Mouse (Mus musculus) megakaryocyte, embryonic 14.5 days (primary cell): ENCODE measurements around the gene Slc39a11.

Experiments
- FLI1 ChIP-seq: IDR thresholded peaks from 2 replicates; pipeline ENCODE4 v1.6.1; 2012; ENCODE audit warnings: low read length, inconsistent platforms, mixed read lengths
- GATA1 ChIP-seq: IDR thresholded peaks from 3 replicates; pipeline ENCODE4 v1.6.1; 2012; ENCODE audit warnings: mixed read lengths, low read length, inconsistent platforms, borderline replicate concordance

- TF ChIP-seq GATA1 (no peak), FLI1 (no peak)
These were observed 340.5 kb downstream of the Slc39a11 start for GRCm38 (mm10) chr11:113309265-113309951.
